Mouse (Mus musculus): ENCODE data around the gene Cavin1.
A peak's percentile ranks its signal among the peaks of the same experiment; 100 is the strongest.

Gene Cavin1

GRCm38 (mm10) chr11:100982087-100982486, 11.4 kb upstream of the Cavin1 start:
- peak; percentile 12 for DNase-seq (ENCODE audit: extremely low spot score, low spot score)

GRCm38 (mm10) chr11:100981236-100981635, 10.5 kb upstream of the Cavin1 start:
- no peak for DNase-seq (ENCODE audit: extremely low spot score, low spot score)

- DNase-seq (ENCODE audit: extremely low spot score, low spot score), result no peak
These were observed 9.8 kb upstream of the Cavin1 start for GRCm38 (mm10) chr11:100980438-100980837.

- DNase-seq (ENCODE audit: extremely low spot score, low spot score), result no peak
These were observed 9.2 kb upstream of the Cavin1 start for GRCm38 (mm10) chr11:100979887-100980286.

- DNase-seq (ENCODE audit: extremely low spot score, low spot score), result no peak
These were observed 4.6 kb upstream of the Cavin1 start for GRCm38 (mm10) chr11:100975241-100975640.

GRCm38 (mm10) chr11:100974381-100974970, 3.8 kb upstream of the Cavin1 start:
- no peak for DNase-seq (ENCODE audit: extremely low spot score, low spot score)

GRCm38 (mm10) chr11:100973245-100973644, 2.6 kb upstream of the Cavin1 start:
- no peak for DNase-seq (ENCODE audit: extremely low spot score, low spot score)

GRCm38 (mm10) chr11:100971455-100971854, 768 bp upstream of the Cavin1 start:
- DNase-seq (ENCODE audit: extremely low spot score, low spot score), result no peak

- peak; percentile 61 for DNase-seq (ENCODE audit: extremely low spot score, low spot score)
These were observed 737 bp downstream of the Cavin1 start for GRCm38 (mm10) chr11:100969744-100970556.

GRCm38 (mm10) chr11:100969189-100969743, 1.4 kb downstream of the Cavin1 start:
- peak; percentile 16 for DNase-seq (ENCODE audit: extremely low spot score, low spot score)

GRCm38 (mm10) chr11:100968501-100968900, 2.2 kb downstream of the Cavin1 start:
- no peak for DNase-seq (ENCODE audit: extremely low spot score, low spot score)

- DNase-seq (ENCODE audit: extremely low spot score, low spot score), result no peak
These were observed 2.7 kb downstream of the Cavin1 start for GRCm38 (mm10) chr11:100967881-100968420.

GRCm38 (mm10) chr11:100967376-100967775, 3.3 kb downstream of the Cavin1 start:
- DNase-seq (ENCODE audit: extremely low spot score, low spot score), result no peak

GRCm38 (mm10) chr11:100965760-100966159, 4.9 kb downstream of the Cavin1 start:
- DNase-seq (ENCODE audit: extremely low spot score, low spot score), result no peak

GRCm38 (mm10) chr11:100964901-100965542, 5.7 kb downstream of the Cavin1 start:
- no peak for DNase-seq (ENCODE audit: extremely low spot score, low spot score)

GRCm38 (mm10) chr11:100964180-100964579, 6.5 kb downstream of the Cavin1 start:
- DNase-seq (ENCODE audit: extremely low spot score, low spot score), result no peak

GRCm38 (mm10) chr11:100963647-100964046, 7.0 kb downstream of the Cavin1 start:
- no peak for DNase-seq (ENCODE audit: extremely low spot score, low spot score)

GRCm38 (mm10) chr11:100962371-100962911, 8.2 kb downstream of the Cavin1 start:
- no peak for DNase-seq (ENCODE audit: extremely low spot score, low spot score)

- no peak for DNase-seq (ENCODE audit: extremely low spot score, low spot score)
These were observed 10.1 kb downstream of the Cavin1 start for GRCm38 (mm10) chr11:100960540-100960939.

- no peak for DNase-seq (ENCODE audit: extremely low spot score, low spot score)
These were observed 10.9 kb downstream of the Cavin1 start for GRCm38 (mm10) chr11:100959826-100960225.

GRCm38 (mm10) chr11:100959464-100959810, 11.2 kb downstream of the Cavin1 start:
- DNase-seq (ENCODE audit: extremely low spot score, low spot score), result peak; percentile 69

Data from neural tube, embryonic 10.5 days (tissue).